Mouse (Mus musculus): ENCODE results near the gene Sirt5. TPM values are rescaled to one million over a fixed set of nuclear protein-coding genes. Genes with fewer than 3 reads are reported as not detected.

The Sirt5 gene
- 30.5 and 36.4 TPM in 2 replicates for polyA plus RNA-seq (2014; fragmentation: Nextera tagmentation; extraction: Ambion mirVana)

GRCm38 (mm10) chr13:43364985-43365824 is at the start of gene Sirt5:
Gene Sirt5 (plus strand): TSS chr13:43365496.
- peak within 1 kb of the TSS; percentile 75 for H3K9ac ChIP-seq (replicated peaks; ENCODE audit: low read depth, low read length)
- H3K27me3 ChIP-seq (ENCODE audit: control insufficient read depth, insufficient read depth, low read length): no peaks in the 10 kb centered on the region
- H3K36me3 ChIP-seq (ENCODE audit: control insufficient read depth, insufficient read depth, low read length): no peaks in the 10 kb centered on the region
- peak within 1 kb of the TSS; percentile 55 for H3K4me3 ChIP-seq (ENCODE audit: low read depth, low read length)
- WGBS: 15% methylated on average over 42 of the region's 42 CpGs
- peak; percentile 97 for ATAC-seq (ENCODE audit: low read depth)
- peak within 1 kb of the TSS; percentile 76 for H3K4me2 ChIP-seq (ENCODE audit: low read depth, low read length)
- H3K27ac ChIP-seq (ENCODE audit: low read depth, low read length): peak within 1 kb of the TSS; percentile 66
- no peaks in the 10 kb centered on the region for H3K9me3 ChIP-seq (ENCODE audit: control insufficient read depth, low read length)
- H3K4me1 ChIP-seq (ENCODE audit: control insufficient read depth, insufficient read depth, low read length): 0 out of 2 replicates have a peak, but pooled peaks cover 4% of the 10 kb centered on the region

DNA sequence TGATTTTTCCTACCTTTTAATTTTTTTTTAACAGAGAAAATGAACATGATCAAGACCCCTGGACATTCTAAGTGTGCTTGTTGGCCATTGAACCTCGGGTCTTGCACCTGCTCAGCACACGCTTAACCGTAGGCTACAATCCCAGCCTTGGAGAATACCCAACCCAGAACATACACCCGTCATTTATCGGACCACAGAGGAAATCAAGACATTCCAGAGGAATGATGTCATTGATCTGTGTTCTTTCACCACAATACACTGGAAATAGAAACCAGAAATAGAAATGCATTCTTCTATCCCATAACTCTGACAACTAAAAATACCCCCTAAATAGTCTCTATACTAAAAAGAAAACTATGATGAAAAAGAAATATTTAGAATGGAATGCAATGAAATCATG is 47.9 kb upstream of the Sirt5 start:
- ATAC-seq (ENCODE audit: low read depth): no peak
- Histone ChIP-seq H3K9ac (replicated peaks; ENCODE audit: low read depth, low read length) (no peak overlapping the region), H3K27ac (ENCODE audit: low read depth, low read length) (no peak overlapping the region), H3K4me3 (ENCODE audit: low read depth, low read length) (no peak overlapping the region), H3K9me3 (ENCODE audit: control insufficient read depth, low read length) (no peaks in the 10 kb centered on the region), H3K4me2 (ENCODE audit: low read depth, low read length) (no peak overlapping the region), H3K27me3 (ENCODE audit: control insufficient read depth, insufficient read depth, low read length) (no peaks in the 10 kb centered on the region), H3K4me1 (ENCODE audit: control insufficient read depth, insufficient read depth, low read length) (no peaks in the 10 kb centered on the region), H3K36me3 (ENCODE audit: control insufficient read depth, insufficient read depth, low read length) (no peaks in the 10 kb centered on the region)
- WGBS: 81% methylated on average over 5 of the region's 5 CpGs

- no peak overlapping the region for H3K9ac ChIP-seq (replicated peaks; ENCODE audit: low read depth, low read length)
- no peak overlapping the region for H3K4me2 ChIP-seq (ENCODE audit: low read depth, low read length)
- no peak overlapping the region for H3K4me3 ChIP-seq (ENCODE audit: low read depth, low read length)
- no peaks in the 10 kb centered on the region for H3K36me3 ChIP-seq (ENCODE audit: control insufficient read depth, insufficient read depth, low read length)
- no peaks in the 10 kb centered on the region for H3K4me1 ChIP-seq (ENCODE audit: control insufficient read depth, insufficient read depth, low read length)
- no peaks in the 10 kb centered on the region for H3K27me3 ChIP-seq (ENCODE audit: control insufficient read depth, insufficient read depth, low read length)
- 75% methylated on average over 3 of the region's 3 CpGs for WGBS
- H3K27ac ChIP-seq (ENCODE audit: low read depth, low read length): no peak overlapping the region
- ATAC-seq (ENCODE audit: low read depth): no peak
- H3K9me3 ChIP-seq (ENCODE audit: control insufficient read depth, low read length): no peaks in the 10 kb centered on the region
These were observed 45.9 kb upstream of the Sirt5 start for GRCm38 (mm10) chr13:43319396-43319795.

DNA sequence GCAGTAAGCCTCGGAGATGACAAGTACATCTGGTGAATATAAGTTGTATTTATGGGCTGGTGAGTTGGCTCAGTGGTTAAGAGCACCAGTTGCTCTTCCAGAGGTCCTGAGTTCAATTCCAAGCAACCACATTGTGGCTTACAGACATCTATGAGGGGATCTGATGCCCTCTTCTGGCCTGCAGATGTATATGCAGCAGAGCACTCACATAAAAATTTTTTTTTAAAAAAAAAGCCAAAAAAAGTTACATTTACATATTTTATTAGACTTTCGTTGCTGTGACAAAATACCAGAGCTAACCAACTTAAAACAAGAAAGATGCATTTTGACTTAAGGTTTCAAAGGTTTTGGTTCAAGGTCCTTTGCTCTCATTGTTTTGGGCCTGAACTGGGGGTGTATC is 43.8 kb upstream of the Sirt5 start:
- Histone ChIP-seq H3K36me3 (ENCODE audit: control insufficient read depth, insufficient read depth, low read length) (no peaks in the 10 kb centered on the region), H3K4me2 (ENCODE audit: low read depth, low read length) (no peak overlapping the region), H3K4me1 (ENCODE audit: control insufficient read depth, insufficient read depth, low read length) (no peaks in the 10 kb centered on the region), H3K4me3 (ENCODE audit: low read depth, low read length) (no peak overlapping the region), H3K9me3 (ENCODE audit: control insufficient read depth, low read length) (no peaks in the 10 kb centered on the region), H3K27me3 (ENCODE audit: control insufficient read depth, insufficient read depth, low read length) (no peaks in the 10 kb centered on the region), H3K9ac (replicated peaks; ENCODE audit: low read depth, low read length) (no peak overlapping the region), H3K27ac (ENCODE audit: low read depth, low read length) (no peak overlapping the region)
- WGBS: 72% methylated on average over 2 of the region's 2 CpGs
- no peak for ATAC-seq (ENCODE audit: low read depth)

DNA sequence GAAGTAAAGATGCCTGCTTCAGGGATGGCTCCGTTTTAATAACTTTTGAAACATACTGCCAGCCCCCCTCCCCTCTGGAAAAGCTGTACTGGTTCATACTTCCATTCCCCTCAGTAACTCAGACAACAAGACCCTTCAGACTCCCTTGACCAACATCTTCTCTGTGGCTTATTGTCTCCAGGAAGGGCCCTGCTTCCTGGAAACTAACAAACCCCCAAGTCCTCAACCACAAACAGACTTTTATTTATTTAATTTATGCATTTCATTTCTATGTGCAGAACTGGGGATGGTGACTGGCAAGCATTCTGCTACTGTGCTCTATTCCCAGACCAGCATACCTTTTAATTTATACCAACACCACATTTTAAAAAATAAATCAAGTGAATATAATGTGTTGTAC is 39.9 kb upstream of the Sirt5 start:
- H3K9me3 ChIP-seq (ENCODE audit: control insufficient read depth, low read length): no peaks in the 10 kb centered on the region
- no peaks in the 10 kb centered on the region for H3K4me1 ChIP-seq (ENCODE audit: control insufficient read depth, insufficient read depth, low read length)
- no peak overlapping the region for H3K27ac ChIP-seq (ENCODE audit: low read depth, low read length)
- H3K4me3 ChIP-seq (ENCODE audit: low read depth, low read length): no peak overlapping the region
- no peak overlapping the region for H3K4me2 ChIP-seq (ENCODE audit: low read depth, low read length)
- 58% methylated on average over 1 of the region's 1 CpGs for WGBS
- no peaks in the 10 kb centered on the region for H3K27me3 ChIP-seq (ENCODE audit: control insufficient read depth, insufficient read depth, low read length)
- no peaks in the 10 kb centered on the region for H3K36me3 ChIP-seq (ENCODE audit: control insufficient read depth, insufficient read depth, low read length)
- H3K9ac ChIP-seq (replicated peaks; ENCODE audit: low read depth, low read length): no peak overlapping the region
- ATAC-seq (ENCODE audit: low read depth): no peak

DNA sequence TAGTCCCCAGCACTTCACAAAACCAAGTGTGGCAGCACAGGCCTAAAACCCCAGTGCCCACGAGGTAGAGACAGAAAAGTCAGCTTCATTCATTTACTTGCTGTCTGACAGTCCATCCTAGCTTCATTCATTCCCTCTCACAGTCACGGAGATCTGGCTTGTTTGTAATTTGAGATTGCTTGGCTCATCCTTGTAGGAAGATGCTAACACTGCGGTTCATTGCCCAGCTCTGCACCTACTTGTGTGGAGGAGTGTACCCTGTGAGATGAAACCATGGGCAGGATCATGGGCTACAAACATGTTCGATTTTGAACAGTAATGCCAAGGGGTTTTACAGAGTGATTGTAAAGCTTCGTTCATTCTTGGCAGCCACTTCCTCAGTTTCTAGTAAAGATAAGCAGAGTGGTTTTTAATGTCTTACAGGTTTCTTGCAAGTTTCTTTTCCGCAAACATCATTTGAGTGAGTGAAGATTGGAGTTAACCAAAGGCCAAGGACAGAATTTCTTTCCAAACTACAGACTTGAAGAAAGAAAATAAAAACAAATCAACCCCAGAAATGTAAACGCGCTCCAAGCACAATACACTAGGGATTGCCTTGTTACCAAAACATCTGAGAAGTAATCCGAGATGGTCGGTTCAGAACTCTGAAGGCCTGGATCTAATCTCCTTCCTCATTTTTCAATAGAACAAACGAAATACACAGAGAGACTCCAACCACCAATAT is 33.4 kb upstream of the Sirt5 start:
- Histone ChIP-seq H3K9ac (replicated peaks; ENCODE audit: low read depth, low read length) (no peak overlapping the region), H3K27me3 (ENCODE audit: control insufficient read depth, insufficient read depth, low read length) (no peaks in the 10 kb centered on the region), H3K36me3 (ENCODE audit: control insufficient read depth, insufficient read depth, low read length) (no peaks in the 10 kb centered on the region), H3K27ac (ENCODE audit: low read depth, low read length) (no peak overlapping the region), H3K9me3 (ENCODE audit: control insufficient read depth, low read length) (no peaks in the 10 kb centered on the region), H3K4me3 (ENCODE audit: low read depth, low read length) (no peak overlapping the region), H3K4me2 (ENCODE audit: low read depth, low read length) (no peak overlapping the region), H3K4me1 (ENCODE audit: control insufficient read depth, insufficient read depth, low read length) (no peaks in the 10 kb centered on the region)
- WGBS: 79% methylated on average over 11 of the region's 11 CpGs
- no peak for ATAC-seq (ENCODE audit: low read depth)

GRCm38 (mm10) chr13:43332591-43332990 is 32.7 kb upstream of the Sirt5 start:
- no peaks in the 10 kb centered on the region for H3K4me1 ChIP-seq (ENCODE audit: control insufficient read depth, insufficient read depth, low read length)
- 35% methylated on average over 7 of the region's 7 CpGs for WGBS

DNA sequence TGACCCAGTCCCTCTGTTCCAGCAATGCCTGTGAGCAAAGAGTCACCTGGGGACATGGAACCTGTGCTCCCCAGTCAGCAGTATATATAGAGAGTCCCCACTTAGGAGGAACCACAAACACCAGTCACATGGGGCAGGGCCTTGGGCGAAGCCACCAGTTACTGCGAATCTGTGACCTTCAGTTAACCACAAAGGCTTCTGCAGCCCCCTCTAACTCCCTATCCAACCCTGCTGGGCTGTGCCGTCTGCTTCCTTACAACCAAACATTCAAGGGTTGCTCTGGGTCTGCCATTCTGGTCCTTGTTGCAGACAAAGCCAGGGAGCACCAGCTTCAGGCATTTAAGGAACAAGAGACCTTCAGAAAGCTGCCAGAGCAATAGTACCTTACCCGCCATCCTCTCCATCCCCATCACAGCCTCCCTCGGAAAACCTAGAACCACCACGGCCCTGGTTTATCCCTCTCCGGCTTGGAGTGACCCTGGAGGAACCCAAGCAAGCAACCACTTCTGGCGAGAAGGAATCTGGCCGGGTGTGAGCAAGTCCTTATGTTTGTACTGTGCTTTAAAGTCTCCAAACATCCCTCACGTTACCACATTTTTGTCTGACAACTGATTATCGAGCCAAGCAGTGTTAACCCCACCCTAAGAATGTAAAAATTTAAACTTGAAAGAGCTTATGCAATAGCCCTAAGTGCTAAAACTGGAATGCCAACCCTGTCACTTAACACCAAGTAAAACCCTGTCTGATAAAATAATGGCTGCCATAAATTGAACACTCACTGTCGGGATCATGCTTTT is 28.7 kb upstream of the Sirt5 start:
- WGBS: 81% methylated on average over 12 of the region's 12 CpGs
- Histone ChIP-seq H3K36me3 (ENCODE audit: control insufficient read depth, insufficient read depth, low read length) (no peaks in the 10 kb centered on the region), H3K27me3 (ENCODE audit: control insufficient read depth, insufficient read depth, low read length) (no peaks in the 10 kb centered on the region), H3K4me2 (ENCODE audit: low read depth, low read length) (no peak overlapping the region), H3K27ac (ENCODE audit: low read depth, low read length) (no peak overlapping the region), H3K4me3 (ENCODE audit: low read depth, low read length) (no peak overlapping the region), H3K4me1 (ENCODE audit: control insufficient read depth, insufficient read depth, low read length) (no peaks in the 10 kb centered on the region), H3K9me3 (ENCODE audit: control insufficient read depth, low read length) (no peaks in the 10 kb centered on the region), H3K9ac (replicated peaks; ENCODE audit: low read depth, low read length) (no peak overlapping the region)
- no peak for ATAC-seq (ENCODE audit: low read depth)

More at GRCm38 (mm10) chr13:43332591-43332990, 32.7 kb upstream of the Sirt5 start:
- H3K4me2 ChIP-seq (ENCODE audit: low read depth, low read length): no peak overlapping the region
- H3K27me3 ChIP-seq (ENCODE audit: control insufficient read depth, insufficient read depth, low read length): no peaks in the 10 kb centered on the region
- H3K27ac ChIP-seq (ENCODE audit: low read depth, low read length): no peak overlapping the region
- no peak for ATAC-seq (ENCODE audit: low read depth)
- H3K4me3 ChIP-seq (ENCODE audit: low read depth, low read length): no peak overlapping the region
- H3K36me3 ChIP-seq (ENCODE audit: control insufficient read depth, insufficient read depth, low read length): no peaks in the 10 kb centered on the region
- H3K9ac ChIP-seq (replicated peaks; ENCODE audit: low read depth, low read length): no peak overlapping the region
- H3K9me3 ChIP-seq (ENCODE audit: control insufficient read depth, low read length): no peaks in the 10 kb centered on the region

Measured in neural tube, embryonic 14.5 days (tissue).